Mouse (Mus musculus): ENCODE data around the gene Arhgef28. TPM values are rescaled to one million over a fixed set of nuclear protein-coding genes. Genes with fewer than 3 reads are reported as not detected.

The Arhgef28 gene
- polyA plus RNA-seq, 2 experiments: 0.11 to 0.52 TPM

- no peak overlapping the region for H3K27ac ChIP-seq
- ATAC-seq (ENCODE audit: insufficient read depth): no peak
- H3K4me2 ChIP-seq (ENCODE audit: low read depth): no peak overlapping the region
- no peaks in the 10 kb centered on the region; a peak in 1 of 4 replicates for H3K4me1 ChIP-seq (replicated peaks; ENCODE audit: control insufficient read depth in 2 of 2, insufficient read depth in 2 of 2, low read length in 1 of 2)
- H3K9me3 ChIP-seq (ENCODE audit: control insufficient read depth, low read length): no peaks in the 10 kb centered on the region
- no peak for DNase-seq (ENCODE audit: low read depth in 3 of 3, low spot score in 3 of 3)
- H3K9ac ChIP-seq (replicated peaks): no peak overlapping the region
- TF ChIP-seq EP300 (IDR thresholded peaks at IDR 0.05; ENCODE audit: low read depth): no peak
- TF ChIP-seq CTCF (IDR thresholded peaks at IDR 0.05; ENCODE audit: low read depth): no peak
- H3K36me3 ChIP-seq (replicated peaks; ENCODE audit: control insufficient read depth, insufficient read depth, low read depth): no peaks in the 10 kb centered on the region
- H3K27me3 ChIP-seq (ENCODE audit: control insufficient read depth, insufficient read depth, low read length): peaks cover 24% of the 10 kb centered on the region
- 68% methylated on average over 8 of the region's 8 CpGs for WGBS (ENCODE audit: insufficient replicate concordance)
- no peak overlapping the region for H3K4me3 ChIP-seq (ENCODE audit: insufficient read depth in 1 of 2, low read depth in 2 of 2, low read length in 2 of 2)
Measured at GRCm38 (mm10) chr13:98204371-98204770, 1.9 kb downstream of the Arhgef28 start.

- Histone ChIP-seq H3K4me3 (ENCODE audit: insufficient read depth in 1 of 2, low read depth in 2 of 2, low read length in 2 of 2) (no peak overlapping the region), H3K36me3 (replicated peaks; ENCODE audit: control insufficient read depth, insufficient read depth, low read depth) (no peaks in the 10 kb centered on the region), H3K9ac (replicated peaks) (no peak overlapping the region), H3K4me2 (ENCODE audit: low read depth) (no peak overlapping the region), H3K4me1 (replicated peaks; ENCODE audit: control insufficient read depth in 2 of 2, insufficient read depth in 2 of 2, low read length in 1 of 2) (no peaks in the 10 kb centered on the region; a peak in 1 of 4 replicates), H3K27ac (no peak overlapping the region), H3K27me3 (ENCODE audit: control insufficient read depth, insufficient read depth, low read length) (peaks cover 15% of the 10 kb centered on the region), H3K9me3 (ENCODE audit: control insufficient read depth, low read length) (no peaks in the 10 kb centered on the region)
- WGBS (ENCODE audit: insufficient replicate concordance): 41% methylated on average over 9 of the region's 9 CpGs
- TF ChIP-seq EP300 (IDR thresholded peaks at IDR 0.05; ENCODE audit: low read depth) (no peak), CTCF (IDR thresholded peaks at IDR 0.05; ENCODE audit: low read depth) (no peak)
- ATAC-seq (ENCODE audit: insufficient read depth): no peak
- no peak for DNase-seq (ENCODE audit: low read depth in 3 of 3, low spot score in 3 of 3)
Measured at GRCm38 (mm10) chr13:98201436-98201835, 4.8 kb downstream of the Arhgef28 start.

- Histone ChIP-seq H3K4me2 (ENCODE audit: low read depth) (no peak overlapping the region), H3K9me3 (ENCODE audit: control insufficient read depth, low read length) (no peaks in the 10 kb centered on the region), H3K9ac (replicated peaks) (no peak overlapping the region), H3K27me3 (ENCODE audit: control insufficient read depth, insufficient read depth, low read length) (no peaks in the 10 kb centered on the region), H3K4me1 (replicated peaks; ENCODE audit: control insufficient read depth in 2 of 2, insufficient read depth in 2 of 2, low read length in 1 of 2) (peaks cover 4 to 8% of the 10 kb centered on the region in 2 experiments; a peak in 3 of 4 replicates), H3K4me3 (ENCODE audit: insufficient read depth in 1 of 2, low read depth in 2 of 2, low read length in 2 of 2) (no peak overlapping the region), H3K27ac (no peak overlapping the region), H3K36me3 (replicated peaks; ENCODE audit: control insufficient read depth, insufficient read depth, low read depth) (no peaks in the 10 kb centered on the region)
- no peak for DNase-seq (ENCODE audit: low read depth in 3 of 3, low spot score in 3 of 3)
- no peak for ATAC-seq (ENCODE audit: insufficient read depth)
- TF ChIP-seq EP300 (IDR thresholded peaks at IDR 0.05; ENCODE audit: low read depth) (no peak), CTCF (IDR thresholded peaks at IDR 0.05; ENCODE audit: low read depth) (no peak)
- 50% methylated on average over 10 of the region's 10 CpGs for WGBS (ENCODE audit: insufficient replicate concordance)
Measured at GRCm38 (mm10) chr13:98192596-98192995, 13.6 kb downstream of the Arhgef28 start.

GRCm38 (mm10) chr13:98188500-98188899, 17.7 kb downstream of the Arhgef28 start:
- no peaks in the 10 kb centered on the region for H3K27me3 ChIP-seq (ENCODE audit: control insufficient read depth, insufficient read depth, low read length)
- no peaks in the 10 kb centered on the region for H3K36me3 ChIP-seq (replicated peaks; ENCODE audit: control insufficient read depth, insufficient read depth, low read depth)
- no peak overlapping the region; the same call in 1 of the 2 replicates for H3K9ac ChIP-seq (replicated peaks)
- TF ChIP-seq EP300 (IDR thresholded peaks at IDR 0.05; ENCODE audit: low read depth) (peak; percentile 81), CTCF (IDR thresholded peaks at IDR 0.05; ENCODE audit: low read depth) (no peak)
- H3K27ac ChIP-seq: no peak overlapping the region
- 52% methylated on average over 2 of the region's 2 CpGs for WGBS (ENCODE audit: insufficient replicate concordance)
- no peaks in the 10 kb centered on the region for H3K9me3 ChIP-seq (ENCODE audit: control insufficient read depth, low read length)
- peak overlapping the region; percentile 42 for H3K4me2 ChIP-seq (ENCODE audit: low read depth)
- peak in 2 of 3 experiments; percentile 69 to 71 for DNase-seq (ENCODE audit: low read depth in 3 of 3, low spot score in 3 of 3)
- H3K4me3 ChIP-seq (ENCODE audit: insufficient read depth in 1 of 2, low read depth in 2 of 2, low read length in 2 of 2): no peak overlapping the region
- peak; percentile 94 for ATAC-seq (ENCODE audit: insufficient read depth)
- H3K4me1 ChIP-seq (replicated peaks; ENCODE audit: control insufficient read depth in 2 of 2, insufficient read depth in 2 of 2, low read length in 1 of 2): peaks cover 10 to 24% of the 10 kb centered on the region in 2 experiments; a peak in 3 of 4 replicates

- H3K4me2 ChIP-seq (ENCODE audit: low read depth): peak overlapping the region; percentile 42
- DNase-seq (ENCODE audit: low read depth in 3 of 3, low spot score in 3 of 3): peak in 2 of 3 experiments; percentile 58 to 64
- no peak overlapping the region for H3K27ac ChIP-seq
- no peak overlapping the region for H3K4me3 ChIP-seq (ENCODE audit: insufficient read depth in 1 of 2, low read depth in 2 of 2, low read length in 2 of 2)
- H3K4me1 ChIP-seq (replicated peaks; ENCODE audit: control insufficient read depth in 2 of 2, insufficient read depth in 2 of 2, low read length in 1 of 2): peaks cover 10 to 24% of the 10 kb centered on the region in 2 experiments; a peak in 3 of 4 replicates
- 56% methylated on average over 1 of the region's 1 CpGs for WGBS (ENCODE audit: insufficient replicate concordance)
- no peak overlapping the region for H3K9ac ChIP-seq (replicated peaks)
- TF ChIP-seq CTCF (IDR thresholded peaks at IDR 0.05; ENCODE audit: low read depth) (no peak), EP300 (IDR thresholded peaks at IDR 0.05; ENCODE audit: low read depth) (peak; percentile 74)
- no peaks in the 10 kb centered on the region for H3K36me3 ChIP-seq (replicated peaks; ENCODE audit: control insufficient read depth, insufficient read depth, low read depth)
- peak; percentile 87 for ATAC-seq (ENCODE audit: insufficient read depth)
- H3K27me3 ChIP-seq (ENCODE audit: control insufficient read depth, insufficient read depth, low read length): no peaks in the 10 kb centered on the region
- no peaks in the 10 kb centered on the region for H3K9me3 ChIP-seq (ENCODE audit: control insufficient read depth, low read length)
Measured at GRCm38 (mm10) chr13:98187904-98188303, 18.3 kb downstream of the Arhgef28 start.

All from liver, embryonic 14.5 days (tissue).